Mouse (Mus musculus): Measurements from ENCODE around the gene Serpina3a. TPM values are rescaled to one million over a fixed set of nuclear protein-coding genes. Genes with fewer than 3 reads are reported as not detected.
A peak's percentile ranks its signal among the peaks of the same experiment; 100 is the strongest.
"Not testable (repeated sequence)": the region's sequence is repeated elsewhere in the genome, so short reads cannot be mapped to it uniquely, and the experiment has no call there.

Serpina3a gene
- not detected in 2 replicates for total RNA-seq (2012; rRNA removed)

- H3K4me3 ChIP-seq (ENCODE audit: insufficient read depth in 1 of 2, low read depth in 1 of 2, low read length in 2 of 2, poor library complexity in 1 of 2, severe bottlenecking in 1 of 2); H3K27ac ChIP-seq (ENCODE audit: insufficient read depth, low read depth, low read length, poor library complexity, severe bottlenecking); DNase-seq (ENCODE audit: low read depth, low spot score); in situ Hi-C loops (cut with MboI; ENCODE audit: low sequenced_read_pairs in 2 of 2, unreplicated experiment in 2 of 2); H3K4me1 ChIP-seq (ENCODE audit: control insufficient read depth in 2 of 2, insufficient read depth in 2 of 2, low read length in 2 of 2, poor library complexity in 1 of 2); H3K9me3 ChIP-seq (ENCODE audit: control insufficient read depth, insufficient read depth, low read depth, low read length); H3K9ac ChIP-seq (ENCODE audit: insufficient read depth, low read depth, low read length, poor library complexity, severe bottlenecking); H3K36me3 ChIP-seq (ENCODE audit: control insufficient read depth, insufficient read depth, low read length, poor library complexity, severe bottlenecking): not testable (repeated sequence)
These were observed at the start of gene Serpina3a for GRCm38 (mm10) chr12:104112333-104112732. Gene Serpina3a, plus strand, starts transcription at chr12:104112724.

- Histone ChIP-seq H3K9me3 (ENCODE audit: control insufficient read depth, insufficient read depth, low read depth, low read length) (no peaks in the 10 kb centered on the region), H3K4me1 (ENCODE audit: control insufficient read depth in 2 of 2, insufficient read depth in 2 of 2, low read length in 2 of 2, poor library complexity in 1 of 2) (peaks cover 0 to 2% of the 10 kb centered on the region in 2 experiments; a peak in 1 of 4 replicates), H3K4me3 (ENCODE audit: insufficient read depth in 1 of 2, low read depth in 1 of 2, low read length in 2 of 2, poor library complexity in 1 of 2, severe bottlenecking in 1 of 2) (no peak overlapping the region), H3K9ac (ENCODE audit: insufficient read depth, low read depth, low read length, poor library complexity, severe bottlenecking) (no peak overlapping the region), H3K36me3 (ENCODE audit: control insufficient read depth, insufficient read depth, low read length, poor library complexity, severe bottlenecking) (no peaks in the 10 kb centered on the region), H3K27ac (ENCODE audit: insufficient read depth, low read depth, low read length, poor library complexity, severe bottlenecking) (no peak overlapping the region)
- TF ChIP-seq CHD2 (IDR thresholded peaks at IDR 0.05; ENCODE audit: low read depth, low read length) (no peak), MAFK (IDR thresholded peaks at IDR 0.05; ENCODE audit: insufficient read depth, low read depth, low read length) (peak; percentile 88)
- no peak for DNase-seq (ENCODE audit: low read depth, low spot score)
- in situ Hi-C loops (cut with MboI; ENCODE audit: low sequenced_read_pairs in 2 of 2, unreplicated experiment in 2 of 2): loop anchor here in 1 of 2 experiments (10.0 kb wide), 1 partner anchor 350 kb away; no protein-coding TSS in a partner anchor
These were observed 48.0 kb upstream of the Serpina3a start for GRCm38 (mm10) chr12:104064532-104064931.

- H3K9ac ChIP-seq (ENCODE audit: insufficient read depth, low read depth, low read length, poor library complexity, severe bottlenecking): no peak overlapping the region
- peaks cover 0 to 2% of the 10 kb centered on the region in 2 experiments; a peak in 1 of 4 replicates for H3K4me1 ChIP-seq (ENCODE audit: control insufficient read depth in 2 of 2, insufficient read depth in 2 of 2, low read length in 2 of 2, poor library complexity in 1 of 2)
- no peak overlapping the region for H3K4me3 ChIP-seq (ENCODE audit: insufficient read depth in 1 of 2, low read depth in 1 of 2, low read length in 2 of 2, poor library complexity in 1 of 2, severe bottlenecking in 1 of 2)
- no peaks in the 10 kb centered on the region for H3K9me3 ChIP-seq (ENCODE audit: control insufficient read depth, insufficient read depth, low read depth, low read length)
- H3K27ac ChIP-seq (ENCODE audit: insufficient read depth, low read depth, low read length, poor library complexity, severe bottlenecking): no peak overlapping the region
- no peak for DNase-seq (ENCODE audit: low read depth, low spot score)
- H3K36me3 ChIP-seq (ENCODE audit: control insufficient read depth, insufficient read depth, low read length, poor library complexity, severe bottlenecking): no peaks in the 10 kb centered on the region
- TF ChIP-seq HCFC1 (IDR thresholded peaks at IDR 0.05; ENCODE audit: borderline replicate concordance, insufficient read depth, low read length) (no peak), ZNF384 (IDR thresholded peaks at IDR 0.05; ENCODE audit: low read depth, low read length) (no peak), ZC3H11A (IDR thresholded peaks at IDR 0.05; ENCODE audit: borderline replicate concordance, low read depth, low read length) (no peak), MAFK (IDR thresholded peaks at IDR 0.05; ENCODE audit: insufficient read depth, low read depth, low read length) (no peak), CHD2 (IDR thresholded peaks at IDR 0.05; ENCODE audit: low read depth, low read length) (no peak)
- in situ Hi-C loops (cut with MboI; ENCODE audit: low sequenced_read_pairs in 2 of 2, unreplicated experiment in 2 of 2): loop anchor here in 1 of 2 experiments (10.0 kb wide), 1 partner anchor 350 kb away; no protein-coding TSS in a partner anchor
These were observed 47.5 kb upstream of the Serpina3a start for GRCm38 (mm10) chr12:104064996-104065395.

GRCm38 (mm10) chr12:104066241-104066640, 46.3 kb upstream of the Serpina3a start:
- H3K4me3 ChIP-seq (ENCODE audit: insufficient read depth in 1 of 2, low read depth in 1 of 2, low read length in 2 of 2, poor library complexity in 1 of 2, severe bottlenecking in 1 of 2): no peak overlapping the region
- in situ Hi-C loops (cut with MboI; ENCODE audit: low sequenced_read_pairs in 2 of 2, unreplicated experiment in 2 of 2): loop anchor here in 1 of 2 experiments (10.0 kb wide), 1 partner anchor 349 kb away; no protein-coding TSS in a partner anchor
- peaks cover 0 to 2% of the 10 kb centered on the region in 2 experiments; a peak in 1 of 4 replicates for H3K4me1 ChIP-seq (ENCODE audit: control insufficient read depth in 2 of 2, insufficient read depth in 2 of 2, low read length in 2 of 2, poor library complexity in 1 of 2)
- DNase-seq (ENCODE audit: low read depth, low spot score): peak; percentile 70
- H3K9me3 ChIP-seq (ENCODE audit: control insufficient read depth, insufficient read depth, low read depth, low read length): no peaks in the 10 kb centered on the region
- no peaks in the 10 kb centered on the region for H3K36me3 ChIP-seq (ENCODE audit: control insufficient read depth, insufficient read depth, low read length, poor library complexity, severe bottlenecking)
- TF ChIP-seq CHD2 (IDR thresholded peaks at IDR 0.05; ENCODE audit: low read depth, low read length) (no peak), ZNF384 (IDR thresholded peaks at IDR 0.05; ENCODE audit: low read depth, low read length) (no peak), MAFK (IDR thresholded peaks at IDR 0.05; ENCODE audit: insufficient read depth, low read depth, low read length) (no peak), ZC3H11A (IDR thresholded peaks at IDR 0.05; ENCODE audit: borderline replicate concordance, low read depth, low read length) (no peak), HCFC1 (IDR thresholded peaks at IDR 0.05; ENCODE audit: borderline replicate concordance, insufficient read depth, low read length) (no peak)
- H3K9ac ChIP-seq (ENCODE audit: insufficient read depth, low read depth, low read length, poor library complexity, severe bottlenecking): no peak overlapping the region
- H3K27ac ChIP-seq (ENCODE audit: insufficient read depth, low read depth, low read length, poor library complexity, severe bottlenecking): no peak overlapping the region

GRCm38 (mm10) chr12:104067549-104067948, 45.0 kb upstream of the Serpina3a start:
- Histone ChIP-seq H3K36me3 (ENCODE audit: control insufficient read depth, insufficient read depth, low read length, poor library complexity, severe bottlenecking) (no peaks in the 10 kb centered on the region), H3K9ac (ENCODE audit: insufficient read depth, low read depth, low read length, poor library complexity, severe bottlenecking) (no peak overlapping the region), H3K4me1 (ENCODE audit: control insufficient read depth in 2 of 2, insufficient read depth in 2 of 2, low read length in 2 of 2, poor library complexity in 1 of 2) (peaks cover 0 to 2% of the 10 kb centered on the region in 2 experiments; a peak in 1 of 4 replicates), H3K4me3 (ENCODE audit: insufficient read depth in 1 of 2, low read depth in 1 of 2, low read length in 2 of 2, poor library complexity in 1 of 2, severe bottlenecking in 1 of 2) (no peak overlapping the region), H3K27ac (ENCODE audit: insufficient read depth, low read depth, low read length, poor library complexity, severe bottlenecking) (no peak overlapping the region), H3K9me3 (ENCODE audit: control insufficient read depth, insufficient read depth, low read depth, low read length) (no peaks in the 10 kb centered on the region)
- TF ChIP-seq ZC3H11A (IDR thresholded peaks at IDR 0.05; ENCODE audit: borderline replicate concordance, low read depth, low read length) (no peak), CHD2 (IDR thresholded peaks at IDR 0.05; ENCODE audit: low read depth, low read length) (no peak), HCFC1 (IDR thresholded peaks at IDR 0.05; ENCODE audit: borderline replicate concordance, insufficient read depth, low read length) (no peak), ZNF384 (IDR thresholded peaks at IDR 0.05; ENCODE audit: low read depth, low read length) (no peak), MAFK (IDR thresholded peaks at IDR 0.05; ENCODE audit: insufficient read depth, low read depth, low read length) (no peak)
- no peak for DNase-seq (ENCODE audit: low read depth, low spot score)
- in situ Hi-C loops (cut with MboI; ENCODE audit: low sequenced_read_pairs in 2 of 2, unreplicated experiment in 2 of 2): loop anchor here in 1 of 2 experiments (10.0 kb wide), 1 partner anchor 347 kb away; no protein-coding TSS in a partner anchor
